Mouse (Mus musculus) frontal cortex, adult 2 months (tissue): ENCODE data around the gene Rap1gap2. TPM values are rescaled to one million over a fixed set of nuclear protein-coding genes. Genes with fewer than 3 reads are reported as not detected.
"Not testable (repeated sequence)": the region's sequence is repeated elsewhere in the genome, so short reads cannot be mapped to it uniquely, and the experiment has no call there.

Experiments used
- DNase-seq, 2 experiments: peaks; one replicate each; pipeline ENCODE4 v3.0.0; 2022; ENCODE audit warnings: low spot score in 1 of 2; ENCODE audit errors: extremely low spot score in 1 of 2
- polyA plus RNA-seq: library from polyadenylated mRNA; depleted of rRNA; stranded (reverse); fragments of >200 nt; gene quantifications from 2 replicates; pipeline ENCODE4 v1.2.3, GENCODE M21; 2012

Rap1gap2 gene
- polyA plus RNA-seq, 1 experiment: 115 TPM

GRCm38 (mm10) chr11:74623693-74624092, 13.0 kb upstream of the Rap1gap2 start:
- no peak for DNase-seq

- no peak for DNase-seq
Measured at GRCm38 (mm10) chr11:74621974-74622669, 11.4 kb upstream of the Rap1gap2 start.

- no peak for DNase-seq
Measured at GRCm38 (mm10) chr11:74619956-74620300, 9.2 kb upstream of the Rap1gap2 start.

- DNase-seq: peak in 1 of 2 experiments; percentile 69
Measured at GRCm38 (mm10) chr11:74619201-74619955, 8.7 kb upstream of the Rap1gap2 start, which contains the start of gene Ccdc92b. Gene Ccdc92b, plus strand, starts transcription at chr11:74619605.

- no peak for DNase-seq
Measured at GRCm38 (mm10) chr11:74615571-74615970, 4.9 kb upstream of the Rap1gap2 start.

- DNase-seq: no peak
Measured at GRCm38 (mm10) chr11:74613428-74613827, 2.7 kb upstream of the Rap1gap2 start.

GRCm38 (mm10) chr11:74611437-74611836, 722 bp upstream of the Rap1gap2 start:
- DNase-seq: no peak

GRCm38 (mm10) chr11:74610068-74610467, 647 bp downstream of the Rap1gap2 start:
- no peak for DNase-seq

- DNase-seq: no peak
Measured at GRCm38 (mm10) chr11:74602286-74602685, 8.4 kb downstream of the Rap1gap2 start.

- DNase-seq: no peak
Measured at GRCm38 (mm10) chr11:74597990-74598337, 12.8 kb downstream of the Rap1gap2 start.

GRCm38 (mm10) chr11:74597283-74597989, 13.3 kb downstream of the Rap1gap2 start:
- DNase-seq: no peak

- DNase-seq: no peak
Measured at GRCm38 (mm10) chr11:74592246-74592645, 18.5 kb downstream of the Rap1gap2 start.

- DNase-seq: no peak
Measured at GRCm38 (mm10) chr11:74590691-74591090, 20.0 kb downstream of the Rap1gap2 start.

GRCm38 (mm10) chr11:74590239-74590596, 20.5 kb downstream of the Rap1gap2 start:
- DNase-seq: no peak

- DNase-seq: peak in 1 of 2 experiments; percentile 75
Measured at GRCm38 (mm10) chr11:74589401-74590238, 21.1 kb downstream of the Rap1gap2 start.

- peak; percentile 50 to 61 for DNase-seq
Measured at GRCm38 (mm10) chr11:74586401-74586800, 24.3 kb downstream of the Rap1gap2 start.

- no peak for DNase-seq
Measured at GRCm38 (mm10) chr11:74584946-74585723, 25.6 kb downstream of the Rap1gap2 start.

GRCm38 (mm10) chr11:74583824-74584349, 26.8 kb downstream of the Rap1gap2 start:
- no peak for DNase-seq

GRCm38 (mm10) chr11:74582464-74582863, 28.3 kb downstream of the Rap1gap2 start:
- no peak for DNase-seq

- not testable (repeated sequence) for DNase-seq
Measured at GRCm38 (mm10) chr11:74581333-74581732, 29.4 kb downstream of the Rap1gap2 start.
